Mouse (Mus musculus) cerebral cortex, adult 2 months (tissue): ENCODE data around the gene Slc3a2.

Experiments
- WGBS: fragments of 180-500 bp; shearing (Covaris S2); methylation state at CpG from one replicate; pipeline ENCODE4 v1.1.7; 2018; 5-methylcytosine and 5-hydroxymethylcytosine counted together

Gene Slc3a2

GRCm38 (mm10) chr19:8722907-8723573 lies at the start of gene Slc3a2:
Gene Slc3a2 (minus strand): TSS chr19:8723369.
- WGBS, result under 1% methylated on average over 50 of the region's 50 CpGs

GRCm38 (mm10) chr19:8770567-8771270 lies 47.5 kb upstream of the Slc3a2 start, which contains the start of gene Tmem223:
Gene Tmem223 (plus strand): TSS chr19:8770996.
- WGBS, result 14% methylated on average over 29 of the region's 29 CpGs

GRCm38 (mm10) chr19:8765562-8765961 lies 42.4 kb upstream of the Slc3a2 start:
- WGBS, result 97% methylated on average over 9 of the region's 9 CpGs

- 68% methylated on average over 4 of the region's 4 CpGs for WGBS
Measured at GRCm38 (mm10) chr19:8763276-8763675, 40.1 kb upstream of the Slc3a2 start.

GRCm38 (mm10) chr19:8760757-8761156 lies 37.6 kb upstream of the Slc3a2 start:
- WGBS, result 98% methylated on average over 2 of the region's 2 CpGs

GRCm38 (mm10) chr19:8758899-8759298 lies 35.7 kb upstream of the Slc3a2 start:
- WGBS, result 81% methylated on average over 2 of the region's 2 CpGs

- under 1% methylated on average over 14 of the region's 14 CpGs for WGBS
Measured at GRCm38 (mm10) chr19:8757471-8757998, 34.4 kb upstream of the Slc3a2 start.

- WGBS, result under 1% methylated on average over 75 of the region's 75 CpGs
Measured at GRCm38 (mm10) chr19:8756635-8757387, 33.6 kb upstream of the Slc3a2 start, which contains the start of gene Nxf1. Gene Nxf1 (plus strand): TSS chr19:8757073.

- WGBS, result 68% methylated on average over 3 of the region's 3 CpGs
Measured at GRCm38 (mm10) chr19:8755652-8756051, 32.5 kb upstream of the Slc3a2 start.

- 66% methylated on average over 2 of the region's 2 CpGs for whole genome bisulfite sequencing
Measured at GRCm38 (mm10) chr19:8747368-8747767, 24.2 kb upstream of the Slc3a2 start.

GRCm38 (mm10) chr19:8745382-8745781 lies 22.2 kb upstream of the Slc3a2 start:
- WGBS, result 97% methylated on average over 1 of the region's 1 CpGs

GRCm38 (mm10) chr19:8742176-8742575 lies 19.0 kb upstream of the Slc3a2 start:
- 14% methylated on average over 14 of the region's 14 CpGs for WGBS

GRCm38 (mm10) chr19:8741243-8741869 lies 18.2 kb upstream of the Slc3a2 start, which contains the start of gene Stx5a:
Gene Stx5a (plus strand): TSS chr19:8741413.
- under 1% methylated on average over 36 of the region's 36 CpGs for WGBS

GRCm38 (mm10) chr19:8740603-8741002 lies 17.4 kb upstream of the Slc3a2 start, which contains the start of gene 1700092M07Rik:
Gene 1700092M07Rik (plus strand): TSS chr19:8740718.
- WGBS, result 64% methylated on average over 14 of the region's 14 CpGs

- 91% methylated on average over 6 of the region's 6 CpGs for WGBS
Measured at GRCm38 (mm10) chr19:8739646-8740045, 16.5 kb upstream of the Slc3a2 start.

- 92% methylated on average over 7 of the region's 7 CpGs for WGBS
Measured at GRCm38 (mm10) chr19:8738911-8739310, 15.7 kb upstream of the Slc3a2 start.

- WGBS, result 2% methylated on average over 11 of the region's 11 CpGs
Measured at GRCm38 (mm10) chr19:8736160-8736467, 12.9 kb upstream of the Slc3a2 start.

GRCm38 (mm10) chr19:8735389-8736159 lies 12.4 kb upstream of the Slc3a2 start, which contains the start of gene Wdr74:
Gene Wdr74 (plus strand): TSS chr19:8735827.
- 1% methylated on average over 32 of the region's 32 CpGs for whole genome bisulfite sequencing

- 73% methylated on average over 3 of the region's 3 CpGs for WGBS
Measured at GRCm38 (mm10) chr19:8734334-8734733, 11.2 kb upstream of the Slc3a2 start.

GRCm38 (mm10) chr19:8728335-8729099 lies 5.3 kb upstream of the Slc3a2 start:
- WGBS, result 60% methylated on average over 3 of the region's 3 CpGs
